Mouse (Mus musculus): ENCODE data around the gene Meox2. TPM values are rescaled to one million over a fixed set of nuclear protein-coding genes. Genes with fewer than 3 reads are reported as not detected.

Gene Meox2
- polyA plus RNA-seq, 1 experiment from 2014 or later, result 0.44 TPM

- Histone ChIP-seq H3K4me2 (no peak overlapping the region), H3K9ac (ENCODE audit: low read depth, low read length) (no peak overlapping the region), H3K27me3 (ENCODE audit: control insufficient read depth, insufficient read depth, low read length) (no peaks in the 10 kb centered on the region), H3K27ac (ENCODE audit: low read depth, low read length) (no peak overlapping the region), H3K36me3 (ENCODE audit: control insufficient read depth, insufficient read depth, low read length) (no peaks in the 10 kb centered on the region), H3K4me1 (ENCODE audit: control insufficient read depth, insufficient read depth, low read length) (no peaks in the 10 kb centered on the region), H3K9me3 (replicated peaks; ENCODE audit: control insufficient read depth, low read length) (no peaks in the 10 kb centered on the region), H3K4me3 (ENCODE audit: low read depth, low read length) (no peak overlapping the region)
- WGBS (ENCODE audit: insufficient replicate concordance), result 55% methylated on average over 5 of the region's 5 CpGs
- ATAC-seq (replicated peaks; ENCODE audit: insufficient number of reproducible peaks, low FRiP score, low TSS enrichment), result no peak
Observed at GRCm38 (mm10) chr12:37188940-37189488, 80.7 kb downstream of the Meox2 start.

Other genes starting within 250 kb of the Meox2 start
- gene Agmo, start 133.1 kb downstream of the Meox2 start, polyA plus RNA-seq (2014; fragmentation: Nextera tagmentation; extraction: Ambion mirVana), result 0.21 TPM in 1 of 2 replicates, not detected in the other

Measured in heart, embryonic 11.5 days (tissue).